Mouse (Mus musculus): ENCODE results near the gene Serpinc1.

DNA sequence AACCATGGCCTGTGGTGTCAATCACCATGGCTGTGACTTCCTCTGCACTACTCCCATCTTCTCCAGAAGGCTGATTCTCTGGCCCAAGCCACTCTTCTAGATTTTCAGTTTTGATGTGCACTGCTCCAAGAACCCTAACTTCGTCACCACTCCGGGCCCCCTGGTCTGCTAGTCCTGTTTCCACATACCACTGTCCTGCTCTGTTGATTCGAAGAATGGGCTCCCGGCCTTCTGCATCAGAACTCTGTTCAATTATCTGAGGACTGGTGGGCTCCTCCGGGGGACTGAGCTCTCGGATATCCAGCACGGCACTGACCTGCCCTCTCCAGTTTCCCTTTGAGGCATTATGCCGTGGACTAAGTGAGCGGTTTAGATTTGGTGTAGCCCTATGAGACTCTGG, 53.5 kb downstream of the Serpinc1 start:
- TF ChIP-seq CTCF (IDR thresholded peaks at IDR 0.05; ENCODE audit: borderline replicate concordance, control insufficient read depth, extremely low read depth, insufficient read depth, low read length, poor library complexity) (no peak), POLR2A (IDR thresholded peaks at IDR 0.05; ENCODE audit: control insufficient read depth, extremely low read depth, insufficient read depth, low read length, poor library complexity) (no peak)

Measured in thymus, adult 2 months (tissue).